Mouse (Mus musculus) CH12.LX (cell line): Measurements from ENCODE around the gene Dnajc5. TPM values are rescaled to one million over a fixed set of nuclear protein-coding genes. Genes with fewer than 3 reads are reported as not detected.

Experiments used
- DNase-seq: peaks from one replicate; pipeline ENCODE4 v3.0.0-alpha.2; 2013; ENCODE audit errors: extremely low read depth
- H3K27ac ChIP-seq: 2 replicates; pipeline ENCODE4 v1.5.1; 2012; ENCODE audit warnings: low read depth, mild to moderate bottlenecking, control low read depth, moderate library complexity; ENCODE audit not compliant: insufficient read depth
- H3K27me3 ChIP-seq: replicated peaks from 2 replicates; pipeline ENCODE3; 2012; ENCODE audit warnings: inconsistent platforms
- H3K36me3 ChIP-seq, 2 experiments: replicated peaks in 1 of 2; 2 replicates each; pipeline versions ENCODE3 to v1.6.1; 2012; ENCODE audit warnings: inconsistent platforms in 1 of 2, low read length in 1 of 2, mild to moderate bottlenecking in 1 of 2, mixed read lengths in 1 of 2, moderate library complexity in 1 of 2; ENCODE audit not compliant: control insufficient read depth in 1 of 2, insufficient read depth in 1 of 2
- H3K4me1 ChIP-seq, 2 experiments: 2 replicates each; pipeline ENCODE4 v1.6.1; 2012; ENCODE audit warnings: inconsistent platforms in 1 of 2, moderate library complexity in 1 of 2; ENCODE audit not compliant: insufficient read depth in 2 of 2, control insufficient read depth in 1 of 2
- H3K4me2 ChIP-seq: 2 replicates; pipeline ENCODE4 v1.6.1; 2012; ENCODE audit warnings: low read depth, mild to moderate bottlenecking, control low read depth; ENCODE audit not compliant: poor library complexity, insufficient read depth, severe bottlenecking
- H3K4me3 ChIP-seq, 3 experiments: fragments of 150-350 bp in 1 of 3; sonication (generic) in 1 of 3; replicated peaks in 1 of 3; 2 replicates each; pipeline versions ENCODE3 to v1.5.1; 2011 to 2012; ENCODE audit warnings: low read depth in 2 of 3, low read length in 2 of 3, mild to moderate bottlenecking in 2 of 3, moderate library complexity in 2 of 3, control low read depth in 1 of 3, improper control_type of control experiment in 1 of 3, inconsistent platforms in 1 of 3, mixed read lengths in 1 of 3; ENCODE audit not compliant: poor library complexity in 1 of 3
- H3K79me2 ChIP-seq: replicated peaks from 2 replicates; pipeline ENCODE4 v1.6.1; 2012; ENCODE audit warnings: mild to moderate bottlenecking, moderate library complexity; ENCODE audit not compliant: control insufficient read depth, poor library complexity, insufficient read depth, severe bottlenecking; ENCODE audit errors: extremely low read depth
- H3K9ac ChIP-seq: 2 replicates; pipeline ENCODE4 v1.6.1; 2012; ENCODE audit warnings: low read depth, mild to moderate bottlenecking, control low read depth, moderate library complexity; ENCODE audit not compliant: insufficient read depth
- H3K9me3 ChIP-seq: replicated peaks from 2 replicates; pipeline ENCODE3; 2012; ENCODE audit warnings: low read length, inconsistent platforms, mixed read lengths
- CHD1 ChIP-seq: IDR thresholded peaks from 2 replicates; pipeline ENCODE4 v1.6.1; 2012; ENCODE audit warnings: low read depth, low read length, improper control_type of control experiment, inconsistent platforms
- EP300 ChIP-seq: IDR thresholded peaks from 2 replicates; pipeline ENCODE4 v1.6.1; 2011; ENCODE audit warnings: low read length, improper control_type of control experiment
- ETS1 ChIP-seq: conservative IDR thresholded peaks from 2 replicates; pipeline ENCODE4 v1.6.1; 2012; ENCODE audit warnings: low read depth, mild to moderate bottlenecking, inconsistent platforms, low read length, improper control_type of control experiment, moderate library complexity
- HCFC1 ChIP-seq: IDR thresholded peaks from 2 replicates; pipeline ENCODE4 v1.6.1; 2012; ENCODE audit warnings: low read depth, mild to moderate bottlenecking, inconsistent platforms, low read length, improper control_type of control experiment
- IRF4 ChIP-seq: IDR thresholded peaks from 2 replicates; pipeline ENCODE4 v1.6.1; 2014; ENCODE audit warnings: low read depth, mild to moderate bottlenecking, inconsistent platforms, low read length, improper control_type of control experiment
- JUN ChIP-seq: IDR thresholded peaks from 2 replicates; pipeline ENCODE4 v1.6.1; 2011; ENCODE audit warnings: low read depth, mild to moderate bottlenecking, low read length, improper control_type of control experiment, moderate library complexity; ENCODE audit not compliant: insufficient read depth
- JUND ChIP-seq: conservative IDR thresholded peaks from 2 replicates; pipeline ENCODE4 v1.6.1; 2011; ENCODE audit warnings: low read depth, low read length, improper control_type of control experiment
- NELFE ChIP-seq: IDR thresholded peaks from 2 replicates; pipeline ENCODE4 v1.6.1; 2011; ENCODE audit warnings: low read depth, low read length, improper control_type of control experiment
- NRF1 ChIP-seq: IDR thresholded peaks from 2 replicates; pipeline ENCODE4 v1.6.1; 2014; ENCODE audit warnings: low read depth, mild to moderate bottlenecking, inconsistent platforms, low read length, improper control_type of control experiment, moderate library complexity
- POLR2A ChIP-seq: IDR thresholded peaks from 2 replicates; pipeline ENCODE4 v1.6.1; 2011; ENCODE audit warnings: low read depth, mild to moderate bottlenecking, improper control_type of control experiment, low read length
- POLR2AphosphoS2 ChIP-seq: IDR thresholded peaks from 2 replicates; pipeline ENCODE4 v1.6.1; 2011; ENCODE audit warnings: low read depth, low read length, improper control_type of control experiment
- SIN3A ChIP-seq: IDR thresholded peaks from 2 replicates; pipeline ENCODE4 v1.6.1; 2012; ENCODE audit warnings: low read length, improper control_type of control experiment, inconsistent platforms
- UBTF ChIP-seq: IDR thresholded peaks from 2 replicates; pipeline ENCODE4 v1.6.1; 2012; ENCODE audit warnings: low read depth, mild to moderate bottlenecking, inconsistent platforms, low read length, improper control_type of control experiment, moderate library complexity
- USF1 ChIP-seq: IDR thresholded peaks from 2 replicates; pipeline ENCODE4 v1.6.1; 2014; ENCODE audit warnings: low read depth, mild to moderate bottlenecking, inconsistent platforms, low read length, improper control_type of control experiment
- USF2 ChIP-seq: conservative IDR thresholded peaks from 2 replicates; pipeline ENCODE4 v1.6.1; 2011; ENCODE audit warnings: low read depth, low read length, improper control_type of control experiment
- ZKSCAN1 ChIP-seq: IDR thresholded peaks from 2 replicates; pipeline ENCODE4 v1.6.1; 2012; ENCODE audit warnings: low read depth, inconsistent platforms, low read length, improper control_type of control experiment, borderline replicate concordance
- dilution Hi-C: fragments of 300-500 bp; cut with MboI; formaldehyde crosslinking; loops from 2 replicates; pipeline ENCODE4 v1.14.3; 2020; ENCODE audit warnings: low sequenced_read_pairs; ENCODE audit not compliant: extremely low pct_unique_long_range_greater_than_20kb, extremely low pct_ligation_motif_present
- in situ Hi-C: fragments of 300-500 bp; cut with MboI; formaldehyde crosslinking; loops from 3 replicates; pipeline ENCODE4 v1.14.3; 2019; ENCODE audit warnings: low sequenced_read_pairs, low pct_ligation_motif_present, low pct_unique_long_range_greater_than_20kb, mixed read lengths
- polyA plus RNA-seq: library from polyadenylated mRNA; unstranded; fragments of >175 nt; gene quantifications from 2 replicates; pipeline ENCODE4 v1.2.1, GENCODE M21; 2012; ENCODE audit warnings: low read depth; ENCODE audit not compliant: insufficient read length
- total RNA-seq, 2 experiments: library from RNA; depleted of rRNA; stranded (reverse); fragments of 300-350 nt in 1 of 2; fragments of >200 nt in 1 of 2; gene quantifications; 2 replicates each; pipeline ENCODE4 v1.2.3; 2012 to 2014

Dnajc5 gene
- total and polyA plus RNA-seq, 3 experiments: 51.1 to 54.6 (median 54.5) TPM

GRCm38 (mm10) chr2:181548227-181548626 lies 27.9 kb downstream of the Dnajc5 start (continued):
- TF ChIP-seq EP300 (peak; percentile 84), IRF4 (peak; percentile 77), NRF1 (no peak), USF1 (no peak)

GRCm38 (mm10) chr2:181548682-181549081 lies 28.4 kb downstream of the Dnajc5 start:
- peak overlapping the region; percentile 58 for H3K27ac ChIP-seq
- TF ChIP-seq SIN3A: 0 out of 2 replicates have a peak, but pooled peaks have one; percentile 5
- TF ChIP-seq JUN: no peak
- no peak overlapping the region for H3K4me2 ChIP-seq
- H3K79me2 ChIP-seq: peaks cover 15% of the 10 kb centered on the region
- peaks cover 60 to 86% of the 10 kb centered on the region in 2 experiments for H3K36me3 ChIP-seq
- peak; percentile 45 for DNase-seq
- dilution Hi-C loops (no loop called here), in situ Hi-C loops (no loop called here)
- H3K9me3 ChIP-seq: no peaks in the 10 kb centered on the region
- H3K4me1 ChIP-seq: peaks cover 4 to 29% of the 10 kb centered on the region in 2 experiments
- no peak overlapping the region for H3K4me3 ChIP-seq
- H3K9ac ChIP-seq: no peak overlapping the region
- H3K27me3 ChIP-seq: no peaks in the 10 kb centered on the region

- dilution Hi-C loops (no loop called here), in situ Hi-C loops (no loop called here)
- H3K36me3 ChIP-seq: peaks cover 65 to 88% of the 10 kb centered on the region in 2 experiments
- TF ChIP-seq POLR2AphosphoS2 (no peak), ETS1 (no peak), SIN3A (no peak), JUND (no peak), HCFC1 (no peak), NELFE (no peak), CHD1 (no peak), UBTF (no peak), ZKSCAN1 (no peak), POLR2A (no peak), USF2 (no peak)
- no peak for DNase-seq
- H3K4me2 ChIP-seq: no peak overlapping the region
- no peaks in the 10 kb centered on the region for H3K27me3 ChIP-seq
- peaks cover 4 to 29% of the 10 kb centered on the region in 2 experiments for H3K4me1 ChIP-seq
- no peaks in the 10 kb centered on the region for H3K9me3 ChIP-seq
- no peak overlapping the region for H3K4me3 ChIP-seq
- H3K79me2 ChIP-seq: no peaks in the 10 kb centered on the region; the same call in 1 of the 2 replicates
- no peak overlapping the region for H3K9ac ChIP-seq
- no peak overlapping the region for H3K27ac ChIP-seq
These were observed 29.9 kb downstream of the Dnajc5 start for GRCm38 (mm10) chr2:181550233-181550632.
